Mouse (Mus musculus): Measurements from ENCODE around the gene Olfr522. TPM values are rescaled to one million over a fixed set of nuclear protein-coding genes. Genes with fewer than 3 reads are reported as not detected.

Gene Olfr522
- not detected for polyA plus RNA-seq (2017; shearing (Covaris generic))

GRCm38 (mm10) chr7:140164664-140165063 lies at the start of gene Olfr522:
Olfr522 (minus strand) TSS chr7:140164764.

GRCm38 (mm10) chr7:140205864-140206263 lies 41.3 kb upstream of the Olfr522 start, which contains the start of gene Olfr524:
Olfr524 (minus strand) TSS chr7:140205964.

GRCm38 (mm10) chr7:140172936-140173335 lies 8.4 kb upstream of the Olfr522 start, which contains the start of gene Olfr523:
Olfr523 (plus strand) TSS chr7:140173217.

GRCm38 (mm10) chr7:140154218-140154927 lies 10.2 kb downstream of the Olfr522 start, which contains the start of gene Sprn:
Sprn (minus strand) TSS chr7:140154877.

GRCm38 (mm10) chr7:140137135-140138020 lies 27.2 kb downstream of the Olfr522 start, which contains the start of gene Mtg1:
Mtg1 (plus strand) TSS chr7:140137564.

GRCm38 (mm10) chr7:140116329-140117054 lies 48.1 kb downstream of the Olfr522 start, which contains the start of gene Echs1:
Echs1 (minus strand) TSS chr7:140116476.

GRCm38 (mm10) chr7:140115583-140116328 lies 48.8 kb downstream of the Olfr522 start, which contains the start of gene Paox:
Paox (plus strand) TSS chr7:140115799.

Other genes with a start within 250 kb of the Olfr522 start
- gene Utf1, start 221.0 kb downstream of the Olfr522 start, polyA plus RNA-seq (2017; shearing (Covaris generic)), result 4.1 TPM
- gene 6430531B16Rik, start 186.0 kb downstream of the Olfr522 start, polyA plus RNA-seq (2017; shearing (Covaris generic)), result 0.24 TPM
- 18.0 TPM for gene Adam8, start 172.2 kb downstream of the Olfr522 start, polyA plus RNA-seq (2017; shearing (Covaris generic))
- 66.2 TPM for gene Zfp511, start 128.4 kb downstream of the Olfr522 start, polyA plus RNA-seq (2017; shearing (Covaris generic))
- 34.2 TPM for gene Tubgcp2, start 128.1 kb downstream of the Olfr522 start, polyA plus RNA-seq (2017; shearing (Covaris generic))
- not detected for gene Msx3, start 115.7 kb downstream of the Olfr522 start, polyA plus RNA-seq (2017; shearing (Covaris generic))
- not detected for gene Caly, start 82.2 kb downstream of the Olfr522 start, polyA plus RNA-seq (2017; shearing (Covaris generic))
- not detected for gene Prap1, start 71.4 kb downstream of the Olfr522 start, polyA plus RNA-seq (2017; shearing (Covaris generic))
- 12.2 TPM for gene Fuom, start 62.3 kb downstream of the Olfr522 start, polyA plus RNA-seq (2017; shearing (Covaris generic))
- 3.5 TPM for gene Paox, start 49.0 kb downstream of the Olfr522 start, polyA plus RNA-seq (2017; shearing (Covaris generic))
- gene Echs1, start 48.3 kb downstream of the Olfr522 start, polyA plus RNA-seq (2017; shearing (Covaris generic)), result 60.8 TPM
- 30.8 TPM for gene Mtg1, start 27.2 kb downstream of the Olfr522 start, polyA plus RNA-seq (2017; shearing (Covaris generic))
- gene Sprn, start 9.9 kb downstream of the Olfr522 start, polyA plus RNA-seq (2017; shearing (Covaris generic)), result not detected
- gene Olfr523, start 8.5 kb upstream of the Olfr522 start, polyA plus RNA-seq (2017; shearing (Covaris generic)), result not detected
- gene Olfr524, start 41.2 kb upstream of the Olfr522 start, polyA plus RNA-seq (2017; shearing (Covaris generic)), result not detected
- not detected for gene Cd163l1, start 53.5 kb upstream of the Olfr522 start, polyA plus RNA-seq (2017; shearing (Covaris generic))
- gene 5830411N06Rik, start 82.5 kb upstream of the Olfr522 start, polyA plus RNA-seq (2017; shearing (Covaris generic)), result 0.56 TPM
- gene Olfr525, start 156.1 kb upstream of the Olfr522 start, polyA plus RNA-seq (2017; shearing (Covaris generic)), result not detected
- not detected for gene Olfr527, start 169.3 kb upstream of the Olfr522 start, polyA plus RNA-seq (2017; shearing (Covaris generic))
- 0.27 TPM for gene Olfr60, start 196.9 kb upstream of the Olfr522 start, polyA plus RNA-seq (2017; shearing (Covaris generic))
- gene Olfr530, start 211.6 kb upstream of the Olfr522 start, polyA plus RNA-seq (2017; shearing (Covaris generic)), result not detected
- not detected for gene Olfr531, start 238.2 kb upstream of the Olfr522 start, polyA plus RNA-seq (2017; shearing (Covaris generic))

Data from activated CD4-positive, CD25-positive, alpha-beta regulatory T cell, adult 9 weeks (primary cell).